Mouse (Mus musculus): Measurements from ENCODE around the gene Hoxb3. TPM values are rescaled to one million over a fixed set of nuclear protein-coding genes. Genes with fewer than 3 reads are reported as not detected.

Gene Hoxb3
- total RNA-seq, 2 experiments from 2014 or later = 0.28 TPM; not detected in 1

- ATAC-seq (replicated peaks; ENCODE audit: low FRiP score, low TSS enrichment, poor library complexity, severe bottlenecking) = no peak
Observed at GRCm38 (mm10) chr11:96334002-96334364, 10.9 kb downstream of the Hoxb3 start.

- ATAC-seq (replicated peaks; ENCODE audit: low FRiP score, low TSS enrichment, poor library complexity, severe bottlenecking) = no peak
Observed at GRCm38 (mm10) chr11:96334998-96335397, 11.9 kb downstream of the Hoxb3 start.

GRCm38 (mm10) chr11:96336597-96336996 lies 13.5 kb downstream of the Hoxb3 start:
- no peak for ATAC-seq (replicated peaks; ENCODE audit: low FRiP score, low TSS enrichment, poor library complexity, severe bottlenecking)

GRCm38 (mm10) chr11:96337026-96337425 lies 13.9 kb downstream of the Hoxb3 start:
- ATAC-seq (replicated peaks; ENCODE audit: low FRiP score, low TSS enrichment, poor library complexity, severe bottlenecking) = no peak

GRCm38 (mm10) chr11:96338957-96339855 lies 16.1 kb downstream of the Hoxb3 start:
- no peak for ATAC-seq (replicated peaks; ENCODE audit: low FRiP score, low TSS enrichment, poor library complexity, severe bottlenecking)

- ATAC-seq (replicated peaks; ENCODE audit: low FRiP score, low TSS enrichment, poor library complexity, severe bottlenecking) = no peak
Observed at GRCm38 (mm10) chr11:96340698-96341365, 17.7 kb downstream of the Hoxb3 start.

- ATAC-seq (replicated peaks; ENCODE audit: low FRiP score, low TSS enrichment, poor library complexity, severe bottlenecking) = no peak
Observed at GRCm38 (mm10) chr11:96341701-96342575, 18.8 kb downstream of the Hoxb3 start.

GRCm38 (mm10) chr11:96342576-96342930 lies 19.4 kb downstream of the Hoxb3 start:
- ATAC-seq (replicated peaks; ENCODE audit: low FRiP score, low TSS enrichment, poor library complexity, severe bottlenecking) = no peak

- ATAC-seq (replicated peaks; ENCODE audit: low FRiP score, low TSS enrichment, poor library complexity, severe bottlenecking) = no peak
Observed at GRCm38 (mm10) chr11:96343206-96343745, 20.1 kb downstream of the Hoxb3 start.

GRCm38 (mm10) chr11:96344061-96344877 lies 21.1 kb downstream of the Hoxb3 start:
- ATAC-seq (replicated peaks; ENCODE audit: low FRiP score, low TSS enrichment, poor library complexity, severe bottlenecking) = no peak

GRCm38 (mm10) chr11:96344878-96345159 lies 21.7 kb downstream of the Hoxb3 start:
- ATAC-seq (replicated peaks; ENCODE audit: low FRiP score, low TSS enrichment, poor library complexity, severe bottlenecking) = no peak

GRCm38 (mm10) chr11:96345220-96345892 lies 22.2 kb downstream of the Hoxb3 start:
- ATAC-seq (replicated peaks; ENCODE audit: low FRiP score, low TSS enrichment, poor library complexity, severe bottlenecking) = no peak

- ATAC-seq (replicated peaks; ENCODE audit: low FRiP score, low TSS enrichment, poor library complexity, severe bottlenecking) = no peak
Observed at GRCm38 (mm10) chr11:96345893-96346806, 23.0 kb downstream of the Hoxb3 start.

- ATAC-seq (replicated peaks; ENCODE audit: low FRiP score, low TSS enrichment, poor library complexity, severe bottlenecking) = no peak
Observed at GRCm38 (mm10) chr11:96346916-96347520, 23.9 kb downstream of the Hoxb3 start.

GRCm38 (mm10) chr11:96347717-96348116 lies 24.6 kb downstream of the Hoxb3 start:
- no peak for ATAC-seq (replicated peaks; ENCODE audit: low FRiP score, low TSS enrichment, poor library complexity, severe bottlenecking)

GRCm38 (mm10) chr11:96348141-96348928 lies 25.2 kb downstream of the Hoxb3 start:
- no peak for ATAC-seq (replicated peaks; ENCODE audit: low FRiP score, low TSS enrichment, poor library complexity, severe bottlenecking)

Measured in megakaryocyte-erythroid progenitor cell, adult 5-6 weeks (primary cell).